Mouse (Mus musculus) limb, embryonic 12.5 days (tissue): ENCODE measurements around the gene Phactr1. TPM values are rescaled to one million over a fixed set of nuclear protein-coding genes. Genes with fewer than 3 reads are reported as not detected.

Source experiments
- ATAC-seq: fragments of 200-750 bp; cut with Nextera tagmentation; 2 replicates; pipeline ENCODE4 v1.8.0; 2017; ENCODE audit warnings: low read depth, moderate TSS enrichment; ENCODE audit not compliant: insufficient number of reproducible peaks, insufficient read depth, low FRiP score, low TSS enrichment
- H3K27ac ChIP-seq: fragments of 300-500 bp; sonication (generic); 2 replicates; pipeline ENCODE4 v1.5.1; 2016; ENCODE audit warnings: mild to moderate bottlenecking, moderate library complexity
- H3K27me3 ChIP-seq: fragments of 300-500 bp; sonication (generic); 2 replicates; pipeline ENCODE4 v1.6.1; 2016; ENCODE audit warnings: mild to moderate bottlenecking, moderate library complexity
- H3K36me3 ChIP-seq: fragments of 300-500 bp; sonication (generic); 2 replicates; pipeline ENCODE4 v1.6.1; 2016; ENCODE audit warnings: mild to moderate bottlenecking, moderate library complexity
- H3K4me1 ChIP-seq: fragments of 300-500 bp; sonication (generic); replicated peaks from 2 replicates; pipeline ENCODE4 v1.6.1; 2016
- H3K4me2 ChIP-seq: fragments of 300-500 bp; sonication (generic); 2 replicates; pipeline ENCODE4 v1.6.1; 2016; ENCODE audit warnings: mild to moderate bottlenecking, moderate library complexity
- H3K4me3 ChIP-seq: fragments of 300-500 bp; sonication (generic); replicated peaks from 2 replicates; pipeline ENCODE4 v1.5.1; 2016; ENCODE audit warnings: mild to moderate bottlenecking
- H3K9ac ChIP-seq: fragments of 300-500 bp; sonication (generic); replicated peaks from 2 replicates; pipeline ENCODE4 v1.6.1; 2016; ENCODE audit warnings: mild to moderate bottlenecking, moderate library complexity
- H3K9me3 ChIP-seq: fragments of 300-500 bp; sonication (generic); 2 replicates; pipeline ENCODE4 v1.6.1; 2016; ENCODE audit warnings: mild to moderate bottlenecking, moderate library complexity
- WGBS: fragments of 180-500 bp; shearing (Covaris S2); methylation state at CpG from one replicate; pipeline ENCODE4 v1.1.7; 2016; 5-methylcytosine and 5-hydroxymethylcytosine counted together
- polyA plus RNA-seq: library from polyadenylated mRNA; unstranded; fragments of >200 nt; fragmentation: Nextera tagmentation; extraction: Ambion mirVana; gene quantifications from 2 replicates; pipeline ENCODE4 v1.2.1, GENCODE M21; 2016

Gene Phactr1
- polyA plus RNA-seq, 1 experiment from 2014 or later: 6.8 TPM

DNA sequence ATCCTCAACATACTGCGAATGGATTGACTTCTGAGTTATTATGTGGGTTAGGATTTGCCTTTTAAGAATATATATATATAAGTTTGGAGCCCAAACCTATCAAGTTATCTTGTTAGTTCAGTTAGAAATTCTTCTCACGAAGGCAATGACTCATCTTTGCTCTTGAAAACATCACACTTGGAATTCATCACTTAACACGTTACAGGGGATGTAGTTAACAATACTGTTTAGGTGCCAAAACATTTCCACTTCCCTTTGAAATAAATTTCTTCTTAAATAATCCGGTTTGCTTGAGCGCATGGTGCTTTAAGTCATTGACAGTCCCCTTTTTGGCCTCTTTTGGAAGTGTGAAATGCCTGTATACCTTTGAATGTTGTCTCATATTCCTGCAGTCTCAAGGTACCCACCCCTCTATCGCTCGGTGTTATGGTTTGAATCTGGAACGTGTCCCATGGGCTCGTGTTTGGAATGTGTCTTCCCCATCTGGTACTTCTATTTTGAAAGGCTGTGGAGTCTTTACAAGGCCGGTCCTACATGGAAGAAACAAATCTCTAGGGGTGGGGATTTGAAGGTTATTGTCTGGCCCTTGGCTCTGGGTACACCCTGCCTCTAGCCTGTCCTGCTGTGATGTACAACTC, 80.6 kb downstream of the Phactr1 start:
- H3K9me3 ChIP-seq: 0 out of 2 replicates have a peak, but pooled peaks cover 5% of the 10 kb centered on the region
- H3K4me3 ChIP-seq: no peak overlapping the region
- H3K4me1 ChIP-seq: peaks cover 9% of the 10 kb centered on the region
- H3K9ac ChIP-seq: no peak overlapping the region
- WGBS: 80% methylated on average over 10 of the region's 10 CpGs
- ATAC-seq: no peak
- no peak overlapping the region for H3K27ac ChIP-seq
- H3K4me2 ChIP-seq: no peak overlapping the region
- H3K36me3 ChIP-seq: no peaks in the 10 kb centered on the region
- 0 out of 2 replicates have a peak, but pooled peaks cover 5% of the 10 kb centered on the region for H3K27me3 ChIP-seq

- 81% methylated on average over 6 of the region's 6 CpGs for WGBS
Measured at GRCm38 (mm10) chr13:42772314-42772713, 91.9 kb downstream of the Phactr1 start.

GRCm38 (mm10) chr13:42774040-42774439, 93.6 kb downstream of the Phactr1 start:
- Histone ChIP-seq H3K9ac (no peak overlapping the region), H3K9me3 (peaks cover 4% of the 10 kb centered on the region; the same call in 1 of the 2 replicates), H3K4me3 (no peak overlapping the region), H3K4me1 (peaks cover 4% of the 10 kb centered on the region), H3K27ac (no peak overlapping the region), H3K27me3 (peaks cover 6% of the 10 kb centered on the region; the same call in 1 of the 2 replicates), H3K4me2 (no peak overlapping the region), H3K36me3 (no peaks in the 10 kb centered on the region)
- 51% methylated on average over 2 of the region's 2 CpGs for WGBS
- no peak for ATAC-seq

More at GRCm38 (mm10) chr13:42772314-42772713, 91.9 kb downstream of the Phactr1 start:
- no peaks in the 10 kb centered on the region for H3K36me3 ChIP-seq
- H3K4me3 ChIP-seq: no peak overlapping the region
- peaks cover 4% of the 10 kb centered on the region; the same call in 1 of the 2 replicates for H3K9me3 ChIP-seq
- H3K27ac ChIP-seq: no peak overlapping the region
- no peak overlapping the region for H3K4me2 ChIP-seq
- peaks cover 4% of the 10 kb centered on the region for H3K4me1 ChIP-seq
- no peak for ATAC-seq
- no peak overlapping the region for H3K9ac ChIP-seq
- H3K27me3 ChIP-seq: peaks cover 6% of the 10 kb centered on the region; the same call in 1 of the 2 replicates

DNA sequence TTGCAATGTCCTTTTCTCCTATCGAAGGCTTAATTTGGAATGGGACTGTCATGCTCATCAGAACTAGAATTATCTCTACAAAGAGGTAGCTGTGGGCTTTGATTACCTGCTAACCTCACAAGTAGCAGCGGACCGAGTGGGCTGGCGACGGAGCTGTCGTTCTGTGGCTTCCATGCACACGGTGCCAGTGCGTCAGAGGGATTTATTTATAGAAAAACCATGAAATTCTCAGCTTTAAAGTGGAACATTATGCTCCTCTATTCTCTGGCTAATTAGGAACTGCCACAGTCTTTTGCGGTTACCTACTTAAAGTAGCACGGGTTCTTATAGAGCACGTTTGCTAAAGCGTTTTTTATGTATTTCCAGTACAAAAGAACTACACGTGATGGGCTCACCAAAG, 101.7 kb downstream of the Phactr1 start:
- no peak overlapping the region for H3K4me2 ChIP-seq
- H3K27ac ChIP-seq: no peak overlapping the region
- 76% methylated on average over 13 of the region's 13 CpGs for WGBS
- H3K36me3 ChIP-seq: no peaks in the 10 kb centered on the region
- H3K9ac ChIP-seq: no peak overlapping the region
- no peak for ATAC-seq
- H3K27me3 ChIP-seq: no peaks in the 10 kb centered on the region
- H3K4me3 ChIP-seq: no peak overlapping the region
- H3K4me1 ChIP-seq: no peaks in the 10 kb centered on the region
- H3K9me3 ChIP-seq: no peaks in the 10 kb centered on the region

DNA sequence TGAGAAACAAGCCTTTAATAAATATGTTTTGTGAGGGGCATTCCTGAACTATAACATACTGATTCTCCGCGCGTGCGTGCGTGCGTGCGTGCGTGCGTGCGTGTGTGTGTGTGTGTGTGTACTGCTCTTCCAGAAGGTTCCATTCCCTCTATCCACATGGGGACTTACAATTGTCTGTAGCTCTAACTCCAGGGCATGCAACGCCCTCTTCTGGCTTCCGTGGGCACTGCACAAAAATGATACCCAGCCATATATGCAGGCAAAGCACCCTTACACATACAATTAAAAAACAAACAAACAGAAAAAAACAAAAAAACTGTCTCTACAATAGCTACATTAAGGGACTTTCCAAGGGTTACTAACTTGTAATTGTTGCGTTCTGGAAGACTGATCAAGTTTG, 108.8 kb downstream of the Phactr1 start:
- ATAC-seq: no peak
- H3K36me3 ChIP-seq: no peaks in the 10 kb centered on the region
- H3K4me3 ChIP-seq: no peak overlapping the region
- H3K27me3 ChIP-seq: no peaks in the 10 kb centered on the region
- no peak overlapping the region for H3K27ac ChIP-seq
- H3K9me3 ChIP-seq: no peaks in the 10 kb centered on the region
- H3K4me1 ChIP-seq: no peaks in the 10 kb centered on the region
- no peak overlapping the region for H3K9ac ChIP-seq
- WGBS: 86% methylated on average over 13 of the region's 13 CpGs
- H3K4me2 ChIP-seq: no peak overlapping the region

DNA sequence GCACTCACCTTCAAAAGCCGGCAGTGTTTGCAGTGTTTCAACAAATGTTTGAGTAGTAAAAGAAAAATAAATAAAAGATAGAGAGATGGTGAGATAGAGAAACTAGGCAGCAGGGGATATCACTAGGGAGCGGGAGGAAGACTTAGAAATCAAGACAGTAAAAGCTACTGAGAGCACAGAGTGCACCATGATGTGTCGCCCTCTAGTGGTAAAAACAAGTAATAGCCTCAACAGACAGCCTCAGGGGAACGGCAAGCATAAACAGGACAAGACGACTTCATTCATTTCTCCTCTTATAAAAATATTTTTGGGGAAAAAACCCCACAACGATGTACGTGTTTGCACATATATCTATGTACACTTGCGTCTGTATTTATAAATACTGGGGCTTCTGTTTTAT, 111.9 kb downstream of the Phactr1 start:
- no peak overlapping the region for H3K9ac ChIP-seq
- 18% methylated on average over 8 of the region's 8 CpGs for WGBS

DNA sequence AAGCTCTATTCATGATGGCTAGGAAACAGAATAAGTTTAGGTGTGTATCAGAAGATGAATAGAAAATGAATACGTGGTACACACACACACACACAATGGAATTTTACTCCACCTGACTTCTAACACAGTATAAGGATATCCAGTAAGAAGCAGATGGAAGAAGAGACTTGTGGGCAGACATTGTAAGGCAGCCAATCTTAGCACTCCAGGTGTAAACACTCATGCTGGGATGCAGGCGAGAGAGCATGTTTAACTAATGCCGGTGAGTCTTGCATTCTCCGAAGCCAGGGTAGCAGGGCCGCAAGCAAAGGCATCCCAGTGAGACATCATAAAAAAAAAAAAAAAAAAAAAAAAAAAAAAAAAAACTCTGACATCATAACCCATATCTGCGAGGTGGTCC, 120.1 kb downstream of the Phactr1 start:
- WGBS: 90% methylated on average over 6 of the region's 6 CpGs
- no peak for ATAC-seq
- H3K9ac ChIP-seq: no peak overlapping the region
- peaks cover 4% of the 10 kb centered on the region; the same call in 1 of the 2 replicates for H3K4me1 ChIP-seq
- H3K9me3 ChIP-seq: no peaks in the 10 kb centered on the region
- H3K27ac ChIP-seq: no peak overlapping the region
- H3K36me3 ChIP-seq: no peaks in the 10 kb centered on the region
- H3K27me3 ChIP-seq: peaks cover 7% of the 10 kb centered on the region
- H3K4me2 ChIP-seq: no peak overlapping the region
- no peak overlapping the region for H3K4me3 ChIP-seq

More for the DNA sequence above, 111.9 kb downstream of the Phactr1 start:
- Histone ChIP-seq H3K4me2 (peak overlapping the region; percentile 13; the same call in 1 of the 2 replicates), H3K9me3 (no peaks in the 10 kb centered on the region), H3K27ac (no peak overlapping the region), H3K4me3 (no peak overlapping the region), H3K27me3 (no peaks in the 10 kb centered on the region), H3K36me3 (no peaks in the 10 kb centered on the region), H3K4me1 (no peaks in the 10 kb centered on the region)
- ATAC-seq: no peak

- WGBS: 65% methylated on average over 9 of the region's 9 CpGs
- H3K36me3 ChIP-seq: no peaks in the 10 kb centered on the region
- H3K27ac ChIP-seq: no peak overlapping the region
- H3K9ac ChIP-seq: no peak overlapping the region
- H3K4me3 ChIP-seq: no peak overlapping the region
- ATAC-seq: no peak
- H3K9me3 ChIP-seq: no peaks in the 10 kb centered on the region
- peaks cover 4% of the 10 kb centered on the region; the same call in 1 of the 2 replicates for H3K4me1 ChIP-seq
- no peak overlapping the region for H3K4me2 ChIP-seq
- H3K27me3 ChIP-seq: no peaks in the 10 kb centered on the region
Measured at GRCm38 (mm10) chr13:42804314-42804713, 123.9 kb downstream of the Phactr1 start.

- Histone ChIP-seq H3K27me3 (peaks cover 7% of the 10 kb centered on the region), H3K4me1 (no peaks in the 10 kb centered on the region; the same call in 1 of the 2 replicates), H3K36me3 (no peaks in the 10 kb centered on the region), H3K4me3 (no peak overlapping the region), H3K9me3 (0 out of 2 replicates have a peak, but pooled peaks cover 4% of the 10 kb centered on the region), H3K4me2 (peak overlapping the region; percentile 45), H3K9ac (no peak overlapping the region), H3K27ac (no peak overlapping the region)
- 18% methylated on average over 7 of the region's 7 CpGs for WGBS
- ATAC-seq: no peak
Measured at GRCm38 (mm10) chr13:42812762-42813161, 132.3 kb downstream of the Phactr1 start.

GRCm38 (mm10) chr13:42818378-42818777, 138.0 kb downstream of the Phactr1 start:
- ATAC-seq: no peak
- no peak overlapping the region for H3K9ac ChIP-seq

GRCm38 (mm10) chr13:42820513-42820912, 140.1 kb downstream of the Phactr1 start:
- no peaks in the 10 kb centered on the region for H3K27me3 ChIP-seq
- H3K9me3 ChIP-seq: peaks cover 9% of the 10 kb centered on the region; the same call in 1 of the 2 replicates
- no peak overlapping the region for H3K9ac ChIP-seq
- no peak overlapping the region for H3K4me3 ChIP-seq
- H3K4me1 ChIP-seq: no peaks in the 10 kb centered on the region
- 78% methylated on average over 9 of the region's 9 CpGs for WGBS
- no peak overlapping the region for H3K27ac ChIP-seq
- no peak for ATAC-seq
- H3K4me2 ChIP-seq: no peak overlapping the region
- no peaks in the 10 kb centered on the region for H3K36me3 ChIP-seq

More at GRCm38 (mm10) chr13:42818378-42818777, 138.0 kb downstream of the Phactr1 start:
- Histone ChIP-seq H3K36me3 (no peaks in the 10 kb centered on the region), H3K27me3 (peaks cover 7% of the 10 kb centered on the region), H3K27ac (no peak overlapping the region), H3K9me3 (0 out of 2 replicates have a peak, but pooled peaks cover 4% of the 10 kb centered on the region), H3K4me3 (no peak overlapping the region), H3K4me1 (no peaks in the 10 kb centered on the region; the same call in 1 of the 2 replicates), H3K4me2 (no peak overlapping the region)
- 50% methylated on average over 10 of the region's 10 CpGs for WGBS
